Mouse (Mus musculus) bone marrow, adult 2 months (tissue): ENCODE data around the gene E330017A01Rik.

Source experiments
- CTCF ChIP-seq: fragments of 200-500 bp; IDR thresholded peaks from 2 replicates; pipeline ENCODE4 v1.5.1; 2011; ENCODE audit warnings: low read length, control low read depth; ENCODE audit not compliant: control insufficient read depth, insufficient read depth
- POLR2A ChIP-seq: fragments of 200-500 bp; IDR thresholded peaks from 2 replicates; pipeline ENCODE4 v1.6.1; 2011; ENCODE audit warnings: low read depth, mild to moderate bottlenecking, control low read depth, low read length, borderline replicate concordance; ENCODE audit not compliant: control insufficient read depth

DNA sequence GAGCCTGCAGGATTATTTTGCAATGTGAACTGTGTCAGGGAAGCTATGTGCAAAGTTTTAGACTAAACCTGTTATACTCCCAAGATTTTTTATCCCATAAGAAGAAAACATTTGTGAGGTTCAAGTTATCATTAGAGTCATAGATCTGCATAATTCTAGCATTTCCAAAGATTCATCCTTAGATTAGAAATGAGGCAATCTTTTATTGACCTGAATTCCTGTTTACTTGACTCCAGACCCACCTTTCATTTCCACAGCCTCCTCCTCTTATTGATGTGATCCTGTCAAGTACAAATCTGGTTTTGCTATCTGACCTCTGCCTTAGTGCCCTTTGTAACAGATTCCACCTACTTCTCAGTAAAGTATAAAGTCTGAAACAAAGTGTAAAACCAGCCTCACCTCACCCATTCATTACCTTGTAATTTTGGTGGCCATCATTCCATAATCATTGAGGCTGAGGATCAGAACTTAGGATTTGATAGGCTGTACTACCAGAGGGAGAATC, 23.8 kb upstream of the E330017A01Rik start:
- TF ChIP-seq CTCF (no peak), POLR2A (no peak)
